Mouse (Mus musculus) embryonic fibroblast, embryonic 13.5 days (primary cell): ENCODE data around the gene Catsper1.

Source experiments
- CTCF ChIP-seq: IDR thresholded peaks from 2 replicates; pipeline ENCODE4 v1.5.1; 2011; ENCODE audit warnings: mild to moderate bottlenecking, control low read depth, low read length, moderate library complexity, borderline replicate concordance; ENCODE audit not compliant: insufficient read depth
- POLR2A ChIP-seq: IDR thresholded peaks from 2 replicates; pipeline ENCODE4 v1.6.1; 2011; ENCODE audit warnings: low read depth, mild to moderate bottlenecking, control low read depth, low read length, moderate library complexity

DNA sequence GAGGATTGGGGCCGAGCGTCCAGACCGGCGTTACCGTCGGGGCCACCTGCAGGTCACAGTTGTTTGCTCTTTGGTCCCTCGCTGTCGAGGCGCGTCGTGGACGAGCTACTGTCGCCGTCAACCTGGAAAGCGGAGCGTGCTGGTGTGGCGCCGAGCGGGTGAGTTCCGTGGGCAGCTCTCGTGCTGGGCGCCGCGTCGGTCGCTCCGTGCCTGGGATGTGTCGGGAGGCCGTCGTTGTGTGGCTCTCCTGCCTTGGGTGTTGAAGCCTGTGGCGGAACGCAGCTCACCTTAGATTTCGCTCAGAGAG, 31.5 kb downstream of the Catsper1 start, which contains the start of gene Banf1:
- TF ChIP-seq CTCF (no peak), POLR2A (peak; percentile 49; the same call in 1 of the 2 replicates)
